28 mouse cellular contexts compared by ENCODE assay signal in genomic region chr8:77223123-77223522, GRCm38 (mm10).
DNase-seq lines count a peak whose midpoint lies in the region; ATAC-seq and TF ChIP-seq lines count a peak whose summit lies in the region.
"Had no signal": no experiment of that assay in that cellular context is flagged by ENCODE, and none has a peak within 500 bp of the region (broad histone marks: within the 10 kb centered on the region; RNA-seq: fewer than 3 reads in every experiment).

No protein-coding gene starts in this region.

- no peak overlapping the region for H3K27ac ChIP-seq in heart, embryonic 16.5 days (ENCODE audit: low read length)
- H3K27ac ChIP-seq in kidney, embryonic 15.5 days: no peak overlapping the region
- peak overlapping the region; percentile 53; the same call in 1 of the 2 replicates for H3K27ac ChIP-seq in olfactory bulb, adult 2 months (ENCODE audit: insufficient read depth, low read depth, low read length)
- H3K27ac ChIP-seq: forebrain, embryonic 13.5 days; heart, embryonic 13.5 days; hindbrain, embryonic 10.5 days; intestine, embryonic 15.5 days; liver, embryonic 14.5 days; lung, embryonic 15.5 days; midbrain, embryonic 10.5 days; neural tube, embryonic 12.5 days had no signal

- no peak for TF ChIP-seq POLR2A in olfactory bulb, adult 2 months (IDR thresholded peaks at IDR 0.05; ENCODE audit: insufficient read depth, low read depth, low read length)

- no peaks in the 10 kb centered on the region for H3K27me3 ChIP-seq in heart, embryonic 16.5 days (ENCODE audit: control insufficient read depth, insufficient read depth, low read length)
- H3K27me3 ChIP-seq in kidney, embryonic 15.5 days: no peaks in the 10 kb centered on the region
- H3K27me3 ChIP-seq: forebrain, embryonic 13.5 days; heart, embryonic 13.5 days; intestine, embryonic 15.5 days; lung, embryonic 15.5 days; neural tube, embryonic 12.5 days had no signal

- no peaks in the 10 kb centered on the region for H3K36me3 ChIP-seq in heart, embryonic 16.5 days (ENCODE audit: control insufficient read depth, insufficient read depth)
- H3K36me3 ChIP-seq in kidney, embryonic 15.5 days: no peaks in the 10 kb centered on the region
- H3K36me3 ChIP-seq: heart, embryonic 13.5 days; hindbrain, embryonic 10.5 days; intestine, embryonic 15.5 days; lung, embryonic 15.5 days; midbrain, embryonic 10.5 days; neural tube, embryonic 12.5 days had no signal

- no peak overlapping the region for H3K9ac ChIP-seq in heart, embryonic 16.5 days (ENCODE audit: low read length)
- H3K9ac ChIP-seq in kidney, embryonic 15.5 days: no peak overlapping the region
- H3K9ac ChIP-seq: forebrain, embryonic 13.5 days; heart, embryonic 13.5 days; intestine, embryonic 15.5 days; liver, embryonic 14.5 days; lung, embryonic 15.5 days; neural tube, embryonic 12.5 days had no signal

- peak; percentile 39; the same call in 1 of the 2 replicates for ATAC-seq in heart, embryonic 16.5 days (replicated peaks; ENCODE audit: extremely low read depth, insufficient read depth, low FRiP score)
- ATAC-seq in kidney, embryonic 15.5 days (replicated peaks; ENCODE audit: low FRiP score): 0 out of 2 replicates have a peak, but pooled peaks have one; percentile 46
- ATAC-seq: CD4-positive, CD25-positive, alpha-beta regulatory T cell, adult 4 months; forebrain, embryonic 13.5 days; hindbrain, embryonic 16.5 days; intestine, embryonic 15.5 days; midbrain, embryonic 16.5 days had no signal

- intact Hi-C loops in gastrocnemius, postnatal 14 days (cut with DNase I; ENCODE audit: low total_unique reads): no loop called here

- no peak for TF ChIP-seq CTCF in olfactory bulb, adult 2 months (IDR thresholded peaks at IDR 0.05; ENCODE audit: insufficient read depth, low read depth, low read length)

- H3K9me3 ChIP-seq in heart, embryonic 16.5 days (replicated peaks; ENCODE audit: control insufficient read depth, low read length): no peaks in the 10 kb centered on the region
- no peaks in the 10 kb centered on the region for H3K9me3 ChIP-seq in kidney, embryonic 15.5 days (replicated peaks)
- H3K9me3 ChIP-seq: forebrain, embryonic 13.5 days; heart, embryonic 13.5 days; hindbrain, embryonic 10.5 days; intestine, embryonic 15.5 days; lung, embryonic 15.5 days; midbrain, embryonic 10.5 days; neural tube, embryonic 12.5 days had no signal

- 46% methylated on average over 4 of the region's 4 CpGs for WGBS in heart, embryonic 16.5 days
- WGBS in kidney, embryonic 15.5 days: 61% methylated on average over 4 of the region's 4 CpGs
- 79% methylated on average over 4 of the region's 4 CpGs for WGBS in olfactory bulb, adult 2 months

- no peak overlapping the region for H3K4me2 ChIP-seq in heart, embryonic 16.5 days (ENCODE audit: low read depth, low read length)
- H3K4me2 ChIP-seq in kidney, embryonic 15.5 days: no peak overlapping the region
- H3K4me2 ChIP-seq: forebrain, embryonic 13.5 days; heart, embryonic 13.5 days; intestine, embryonic 15.5 days; lung, embryonic 15.5 days; neural tube, embryonic 12.5 days had no signal

- H3K4me1 ChIP-seq in heart, embryonic 16.5 days (ENCODE audit: control insufficient read depth, insufficient read depth, low read length): 0 out of 2 replicates have a peak, but pooled peaks cover 3% of the 10 kb centered on the region
- H3K4me1 ChIP-seq in kidney, embryonic 15.5 days: no peaks in the 10 kb centered on the region
- H3K4me1 ChIP-seq in olfactory bulb, adult 2 months (ENCODE audit: control insufficient read depth, insufficient read depth, low read length): peaks cover 9% of the 10 kb centered on the region
- H3K4me1 ChIP-seq: forebrain, embryonic 13.5 days; hindbrain, embryonic 10.5 days; intestine, embryonic 15.5 days; midbrain, embryonic 10.5 days; neural tube, embryonic 12.5 days had no signal

- H3K4me3 ChIP-seq in heart, embryonic 16.5 days (ENCODE audit: low read length): no peak overlapping the region
- no peak overlapping the region for H3K4me3 ChIP-seq in kidney, embryonic 15.5 days (replicated peaks)
- no peak overlapping the region for H3K4me3 ChIP-seq in olfactory bulb, adult 2 months (ENCODE audit: insufficient read depth, low read depth, low read length)
- H3K4me3 ChIP-seq: forebrain, embryonic 13.5 days; heart, embryonic 13.5 days; hindbrain, embryonic 10.5 days; intestine, embryonic 15.5 days; lung, embryonic 15.5 days; midbrain, embryonic 10.5 days; myocyte; neural tube, embryonic 12.5 days had no signal

- DNase-seq in heart, postnatal 4 days: no peak
- DNase-seq in kidney, postnatal 36 days: no peak
- peak; percentile 62 for DNase-seq in thymus, postnatal 0 days (ENCODE audit: low spot score)
- DNase-seq in thymus, postnatal 25 days: no peak
- no peak for DNase-seq in gastrocnemius, postnatal 14 days
- DNase-seq: cerebellum, adult 8-10 months; cerebellum, postnatal 25 days; gastrocnemius, postnatal 10 days; kidney, adult 8-10 months; kidney, postnatal 4 days; liver; right cerebral cortex, postnatal 4 days; thymus, adult 2 months had no signal
